23 mouse cellular contexts compared by ENCODE assay signal in genomic region chr2:9182127-9182526, GRCm38 (mm10).
DNase-seq lines count a peak whose midpoint lies in the region; ATAC-seq and TF ChIP-seq lines count a peak whose summit lies in the region.
"Had no signal": no experiment of that assay in that cellular context is flagged by ENCODE, and none has a peak within 500 bp of the region (broad histone marks: within the 10 kb centered on the region; RNA-seq: fewer than 3 reads in every experiment).

No protein-coding gene starts in this region.

- H3K4me1 ChIP-seq in heart, embryonic 11.5 days (ENCODE audit: control insufficient read depth, insufficient read depth, low read length), result no peaks in the 10 kb centered on the region
- no peaks in the 10 kb centered on the region for H3K4me1 ChIP-seq in heart, embryonic 10.5 days
- H3K4me1 ChIP-seq in lung, adult 2 months (ENCODE audit: control insufficient read depth, insufficient read depth, low read length), result no peaks in the 10 kb centered on the region
- H3K4me1 ChIP-seq in limb, embryonic 14.5 days (ENCODE audit: control insufficient read depth, insufficient read depth, low read length), result no peaks in the 10 kb centered on the region
- H3K4me1 ChIP-seq: forebrain, embryonic 10.5 days; hindbrain, embryonic 12.5 days; liver, embryonic 12.5 days; midbrain, embryonic 10.5 days had no signal

- no peak for TF ChIP-seq POLR2A in lung, adult 2 months (IDR thresholded peaks at IDR 0.05; ENCODE audit: borderline replicate concordance, extremely low read depth, low read depth, low read length)
- no peak for TF ChIP-seq POLR2A in limb, embryonic 14.5 days (IDR thresholded peaks at IDR 0.05; ENCODE audit: borderline replicate concordance, extremely low read depth, insufficient read depth, insufficient read length)

- no peak for DNase-seq in heart, adult 18-20 months
- peak; percentile 38 for DNase-seq in heart, postnatal 4 days
- DNase-seq in heart, embryonic 10.5 days (ENCODE audit: low spot score), result no peak
- peak; percentile 44 for DNase-seq in lung, postnatal 10 days
- DNase-seq in lung, adult 2 months, result no peak
- DNase-seq in limb, embryonic 14.5 days (ENCODE audit: low spot score), result peak; percentile 52
- no peak for DNase-seq in yolk sac, embryonic 10.5 days (ENCODE audit: low spot score)
- DNase-seq: adrenal gland, adult 8-10 months; cerebellum, adult 9-11 months; embryo, embryonic 11 days; gastrocnemius, adult 2 months; kidney, adult 2 months; kidney, postnatal 36 days; left cerebral cortex, postnatal 4 days; right cerebral cortex, postnatal 4 days had no signal

- no peak overlapping the region for H3K4me2 ChIP-seq in heart, embryonic 11.5 days
- no peak overlapping the region for H3K4me2 ChIP-seq in limb, embryonic 14.5 days (replicated peaks; ENCODE audit: low read depth, low read length, severe bottlenecking)
- H3K4me2 ChIP-seq: hindbrain, embryonic 12.5 days; liver, embryonic 12.5 days had no signal

- 0 out of 2 replicates have a peak, but pooled peaks have one; percentile 35 for ATAC-seq in heart, embryonic 11.5 days (replicated peaks; ENCODE audit: insufficient number of reproducible peaks, low FRiP score, low TSS enrichment)
- ATAC-seq in limb, embryonic 14.5 days (ENCODE audit: low FRiP score, low read depth), result peak; percentile 84
- ATAC-seq: liver, embryonic 12.5 days; Patski had no signal

- no peak overlapping the region for H3K27ac ChIP-seq in heart, embryonic 11.5 days (ENCODE audit: low read depth, low read length)
- H3K27ac ChIP-seq in heart, embryonic 10.5 days, result no peak overlapping the region
- H3K27ac ChIP-seq in limb, embryonic 14.5 days (replicated peaks; ENCODE audit: low read depth, low read length), result no peak overlapping the region
- H3K27ac ChIP-seq: forebrain, embryonic 10.5 days; gastrocnemius, adult 2 months; hindbrain, embryonic 12.5 days; liver, embryonic 12.5 days; macrophage; midbrain, embryonic 10.5 days; stomach, postnatal 0 days had no signal

- 41% methylated on average over 5 of the region's 5 CpGs for whole genome bisulfite sequencing in heart, embryonic 11.5 days (ENCODE audit: insufficient replicate concordance)
- WGBS in heart, embryonic 10.5 days, result 41% methylated on average over 5 of the region's 5 CpGs
- WGBS in lung, adult 2 months, result 49% methylated on average over 5 of the region's 5 CpGs
- 58% methylated on average over 5 of the region's 5 CpGs for WGBS in limb, embryonic 14.5 days

- H3K4me3 ChIP-seq in heart, embryonic 11.5 days (ENCODE audit: low read depth, low read length), result no peak overlapping the region
- no peak overlapping the region for H3K4me3 ChIP-seq in heart, embryonic 10.5 days
- no peak overlapping the region for H3K4me3 ChIP-seq in lung, adult 2 months (replicated peaks; ENCODE audit: extremely low read depth, low read depth, low read length)
- no peak overlapping the region for H3K4me3 ChIP-seq in limb, embryonic 14.5 days (replicated peaks; ENCODE audit: low read length)
- H3K4me3 ChIP-seq: forebrain, embryonic 10.5 days; gastrocnemius, adult 2 months; hindbrain, embryonic 12.5 days; liver, embryonic 12.5 days; midbrain, embryonic 10.5 days had no signal

- no peak overlapping the region for H3K9ac ChIP-seq in heart, embryonic 11.5 days (ENCODE audit: low read depth, low read length)
- no peak overlapping the region for H3K9ac ChIP-seq in limb, embryonic 14.5 days (ENCODE audit: low read depth, low read length, severe bottlenecking)
- H3K9ac ChIP-seq: hindbrain, embryonic 12.5 days; liver, embryonic 12.5 days had no signal

- TF ChIP-seq CTCF in lung, adult 2 months (IDR thresholded peaks at IDR 0.05; ENCODE audit: insufficient read depth, low read length), result no peak

- no peaks in the 10 kb centered on the region for H3K27me3 ChIP-seq in heart, embryonic 11.5 days (ENCODE audit: control insufficient read depth, insufficient read depth, low read length)
- H3K27me3 ChIP-seq in heart, embryonic 10.5 days (ENCODE audit: insufficient read depth, poor library complexity, severe bottlenecking), result no peaks in the 10 kb centered on the region
- no peaks in the 10 kb centered on the region for H3K27me3 ChIP-seq in limb, embryonic 14.5 days (ENCODE audit: control insufficient read depth, insufficient read depth, low read length)
- H3K27me3 ChIP-seq: hindbrain, embryonic 12.5 days; liver, embryonic 12.5 days; Patski had no signal

- H3K9me3 ChIP-seq in heart, embryonic 11.5 days (replicated peaks; ENCODE audit: control insufficient read depth, low read length), result no peaks in the 10 kb centered on the region
- no peaks in the 10 kb centered on the region for H3K9me3 ChIP-seq in heart, embryonic 10.5 days
- no peaks in the 10 kb centered on the region for H3K9me3 ChIP-seq in limb, embryonic 14.5 days (ENCODE audit: control insufficient read depth, low read length)
- H3K9me3 ChIP-seq: forebrain, embryonic 10.5 days; hindbrain, embryonic 12.5 days; liver, embryonic 12.5 days; midbrain, embryonic 10.5 days had no signal

- H3K36me3 ChIP-seq in heart, embryonic 11.5 days (ENCODE audit: control insufficient read depth, insufficient read depth, low read length), result no peaks in the 10 kb centered on the region
- no peaks in the 10 kb centered on the region for H3K36me3 ChIP-seq in heart, embryonic 10.5 days
- no peaks in the 10 kb centered on the region for H3K36me3 ChIP-seq in limb, embryonic 14.5 days (ENCODE audit: control insufficient read depth, insufficient read depth, low read length)
- H3K36me3 ChIP-seq: forebrain, embryonic 10.5 days; hindbrain, embryonic 12.5 days; liver, embryonic 12.5 days; midbrain, embryonic 10.5 days had no signal

Comparison
In these comparisons a context has a peak if more than half of its experiments do, and no peak if none do; other contexts are left out.
1. DNase-seq: peak in heart, postnatal 4 days (single experiment), lung, postnatal 10 days (single experiment) and limb, embryonic 14.5 days (single experiment); none in heart, adult 18-20 months (0 of 2), heart, embryonic 10.5 days (single experiment), lung, adult 2 months (single experiment) and yolk sac, embryonic 10.5 days (single experiment).